Mouse (Mus musculus) cortical plate, adult 2 months (tissue): ENCODE results near the gene Magohb. TPM values are rescaled to one million over a fixed set of nuclear protein-coding genes. Genes with fewer than 3 reads are reported as not detected.

ENCODE experiments used
- H3K27ac ChIP-seq: fragments of 200-500 bp; 2 replicates; pipeline ENCODE4 v1.5.1; 2012; ENCODE audit warnings: low read length, control low read depth, inconsistent platforms; ENCODE audit not compliant: insufficient read depth
- H3K4me1 ChIP-seq: fragments of 200-500 bp; 2 replicates; pipeline ENCODE4 v1.6.1; 2011; ENCODE audit warnings: low read length; ENCODE audit not compliant: control insufficient read depth, insufficient read depth
- H3K4me3 ChIP-seq: fragments of 200-500 bp; 2 replicates; pipeline ENCODE4 v1.5.1; 2011; ENCODE audit warnings: mild to moderate bottlenecking, low read length, control low read depth; ENCODE audit not compliant: insufficient read depth
- CTCF ChIP-seq: fragments of 200-500 bp; IDR thresholded peaks from 2 replicates; pipeline ENCODE4 v1.5.1; 2011; ENCODE audit warnings: mild to moderate bottlenecking, control low read depth, low read length; ENCODE audit not compliant: insufficient read depth; ENCODE audit errors: extremely low read depth
- POLR2A ChIP-seq: fragments of 200-500 bp; IDR thresholded peaks from 2 replicates; pipeline ENCODE4 v1.6.1; 2011; ENCODE audit warnings: mild to moderate bottlenecking, low read length, control low read depth; ENCODE audit not compliant: insufficient read depth; ENCODE audit errors: extremely low read depth
- polyA plus RNA-seq: library from polyadenylated mRNA; depleted of rRNA; stranded (reverse); fragments of >200 nt; gene quantifications from 2 replicates; pipeline ENCODE4 v1.2.3, GENCODE M21; 2012; rRNA removed

Magohb gene
- polyA plus RNA-seq, 1 experiment, result 10.0 TPM

DNA sequence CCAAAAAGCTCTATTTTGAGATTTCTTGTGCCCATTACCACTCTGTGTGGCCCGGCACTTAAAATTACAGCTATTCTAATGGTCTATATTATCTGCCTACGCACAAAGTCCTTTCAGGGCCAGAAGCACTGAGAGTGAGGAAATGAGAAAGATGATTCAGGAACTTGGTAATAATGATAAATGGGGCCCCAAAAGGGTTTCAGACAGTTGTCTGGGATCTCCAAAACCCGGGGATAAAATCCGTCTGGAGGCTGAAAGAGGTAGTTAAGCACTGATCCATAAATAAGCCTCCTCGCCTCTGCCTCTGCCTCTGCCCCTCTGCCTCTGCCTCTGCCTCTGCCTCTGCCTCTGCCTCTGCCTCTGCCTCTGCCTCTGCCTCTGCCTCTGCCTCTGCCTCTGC, 28.9 kb downstream of the Magohb start:
- Histone ChIP-seq H3K4me3 (no peak overlapping the region), H3K27ac (no peak overlapping the region), H3K4me1 (no peaks in the 10 kb centered on the region)
- TF ChIP-seq POLR2A (no peak), CTCF (no peak)

DNA sequence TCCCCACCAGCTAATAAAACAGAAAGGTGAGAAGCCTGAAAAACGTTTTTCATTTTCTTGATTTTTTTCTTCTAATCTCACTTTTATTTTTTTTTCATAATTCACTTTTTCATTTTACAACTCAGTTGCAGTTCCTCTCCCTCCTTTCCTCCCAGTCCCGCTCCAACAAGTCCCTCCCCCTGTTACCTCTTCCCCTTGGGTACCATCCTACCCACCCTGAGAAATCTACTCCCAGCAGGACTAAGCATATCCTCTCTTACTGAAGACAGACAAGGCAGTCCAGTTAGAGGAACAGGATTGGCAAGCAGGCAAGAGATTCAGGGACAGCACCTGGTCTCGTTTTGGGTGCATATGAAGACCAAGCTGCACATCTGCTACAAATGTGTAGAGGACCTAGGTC, 30.3 kb downstream of the Magohb start:
- no peak overlapping the region for H3K4me3 ChIP-seq
- H3K27ac ChIP-seq, result no peak overlapping the region
- TF ChIP-seq CTCF (no peak), POLR2A (no peak)
- no peaks in the 10 kb centered on the region for H3K4me1 ChIP-seq

DNA sequence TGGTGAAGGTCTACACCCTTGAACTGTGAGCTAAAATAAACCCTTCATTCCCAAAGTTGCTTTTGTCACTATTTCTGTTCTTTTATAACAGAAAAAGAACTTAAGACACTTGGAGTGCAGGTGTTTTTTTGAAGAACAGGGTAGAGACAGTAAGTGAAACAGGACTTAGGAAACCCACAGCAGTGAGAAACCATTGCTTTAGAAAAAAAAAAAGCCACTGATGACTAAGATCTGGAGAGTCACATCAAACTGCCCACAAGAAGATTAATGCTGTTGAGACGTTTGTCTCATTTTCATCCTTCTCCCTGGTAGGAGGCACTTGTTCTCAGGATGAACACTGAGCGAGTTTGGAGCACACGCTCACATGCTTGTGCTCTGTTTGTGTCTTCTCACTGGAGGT, 31.0 kb downstream of the Magohb start:
- TF ChIP-seq POLR2A (no peak), CTCF (no peak)
- Histone ChIP-seq H3K4me3 (no peak overlapping the region), H3K27ac (no peak overlapping the region), H3K4me1 (no peaks in the 10 kb centered on the region)

DNA sequence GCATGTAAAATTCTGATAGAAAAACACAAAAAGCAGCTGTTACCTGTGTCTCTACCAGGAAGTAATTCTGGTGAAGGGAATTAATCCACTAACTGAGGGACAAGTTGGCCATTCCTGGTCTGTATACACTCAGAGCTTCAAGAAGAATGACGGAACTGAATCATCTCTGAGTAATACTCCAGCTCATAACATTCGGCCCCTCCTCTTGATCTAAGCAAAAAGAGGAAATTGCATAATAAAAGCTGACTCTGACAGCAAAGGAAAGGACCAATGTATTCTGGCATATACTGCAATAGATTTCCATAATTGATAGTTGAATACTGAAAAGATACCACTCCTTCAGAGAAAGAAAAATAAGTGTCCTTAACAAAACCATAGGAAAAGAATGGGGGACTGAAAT, 45.8 kb downstream of the Magohb start, which contains the start of gene Klra2:
Gene Klra2 (minus strand): TSS at position 157 of the 400 bp plus-strand sequence.
- Histone ChIP-seq H3K27ac (no peak within 1 kb of the TSS), H3K4me3 (no peak within 1 kb of the TSS), H3K4me1 (no peaks in the 10 kb centered on the region)
- TF ChIP-seq POLR2A (no peak), CTCF (no peak)

DNA sequence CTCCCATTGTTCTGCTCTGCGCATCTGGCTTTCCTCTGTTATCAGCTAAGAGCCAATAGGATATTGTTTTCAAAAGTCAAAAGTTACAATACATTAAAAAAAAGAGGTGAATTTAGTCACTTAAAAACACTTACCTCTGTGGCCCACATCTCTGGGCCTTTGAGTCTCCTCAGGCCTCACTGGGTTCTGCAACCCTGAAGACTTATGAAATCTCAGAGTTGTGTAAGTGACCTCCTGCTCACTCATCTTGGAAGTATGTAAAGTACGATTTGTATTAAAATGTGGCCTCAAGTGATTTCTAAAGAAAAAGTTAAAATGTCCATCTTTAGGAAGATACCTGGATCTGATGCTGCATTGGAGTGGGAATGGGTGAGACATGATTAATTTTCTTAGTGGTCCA, 48.0 kb downstream of the Magohb start:
- no peak overlapping the region for H3K4me3 ChIP-seq
- TF ChIP-seq POLR2A (no peak), CTCF (no peak)

More for the DNA sequence above, 48.0 kb downstream of the Magohb start:
- no peaks in the 10 kb centered on the region for H3K4me1 ChIP-seq
- no peak overlapping the region for H3K27ac ChIP-seq

Other genes with a start within 250 kb of the Magohb start
- gene Klra2, start 45.9 kb downstream of the Magohb start, polyA plus RNA-seq, result 0.21 and 0.25 TPM in 2 replicates
- 0.09 and 0.13 TPM in 2 replicates for gene Styk1, start 60.4 kb upstream of the Magohb start, polyA plus RNA-seq
- gene Ybx3, start 95.2 kb upstream of the Magohb start, polyA plus RNA-seq, result 75.0 and 77.9 TPM in 2 replicates
- gene 5430401F13Rik, start 193.2 kb upstream of the Magohb start, polyA plus RNA-seq, result not detected in 2 replicates
- not detected in 2 replicates for gene Gm6619, start 193.2 kb upstream of the Magohb start, polyA plus RNA-seq